Mouse (Mus musculus) thymus, adult 2 months (tissue): ENCODE data around the gene Guca2b.

ENCODE experiments used
- CTCF ChIP-seq: fragments of 200-500 bp; IDR thresholded peaks from 2 replicates; pipeline ENCODE4 v1.5.1; 2012; ENCODE audit warnings: mild to moderate bottlenecking, control low read depth, low read length, moderate library complexity, borderline replicate concordance; ENCODE audit not compliant: control insufficient read depth, poor library complexity, insufficient read depth; ENCODE audit errors: extremely low read depth
- POLR2A ChIP-seq: fragments of 200-500 bp; IDR thresholded peaks from 2 replicates; pipeline ENCODE4 v1.6.1; 2012; ENCODE audit warnings: mild to moderate bottlenecking, low read length, control low read depth, moderate library complexity; ENCODE audit not compliant: control insufficient read depth, poor library complexity, insufficient read depth; ENCODE audit errors: extremely low read depth

GRCm38 (mm10) chr4:119703965-119704364 lies 45.2 kb upstream of the Guca2b start:
- TF ChIP-seq POLR2A: no peak
- no peak for TF ChIP-seq CTCF
